Mouse (Mus musculus) layer of hippocampus, postnatal 36 days (tissue): ENCODE results near the gene Apba2. TPM values are rescaled to one million over a fixed set of nuclear protein-coding genes. Genes with fewer than 3 reads are reported as not detected.

Source experiments
- DNase-seq, 2 experiments: peaks; one replicate each; pipeline ENCODE4 v3.0.0; 2022
- total RNA-seq, 2 experiments: library from RNA; stranded (reverse); gene quantifications; 2 replicates each; pipeline ENCODE4 v1.2.3; 2021

Gene Apba2
- total RNA-seq, 2 experiments from 2014 or later, result 258 to 259 TPM

GRCm38 (mm10) chr7:64531297-64531696, 29.8 kb downstream of the Apba2 start:
- DNase-seq, result no peak

- DNase-seq, result no peak
These were observed 31.9 kb downstream of the Apba2 start for GRCm38 (mm10) chr7:64533374-64533773.

DNA sequence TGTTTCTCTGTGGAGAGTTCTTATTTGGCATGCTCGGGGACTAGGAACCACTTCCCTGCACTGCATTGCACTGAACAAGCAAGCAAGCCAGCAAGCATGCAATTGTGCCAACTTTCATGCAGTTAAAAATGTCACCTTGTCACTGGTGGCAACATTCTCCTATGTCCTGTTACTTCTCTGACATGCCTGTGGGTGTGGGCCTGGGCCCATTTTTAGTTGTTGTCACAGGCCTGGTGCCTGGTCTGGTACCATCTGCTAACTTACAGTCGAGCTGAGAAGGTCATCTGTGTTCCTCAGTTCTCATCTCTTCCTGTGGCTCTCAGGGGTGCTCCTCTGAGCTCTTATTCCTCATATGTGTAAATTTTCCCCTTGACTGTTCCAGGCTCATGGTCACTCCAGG, 33.8 kb downstream of the Apba2 start:
- no peak for DNase-seq

DNA sequence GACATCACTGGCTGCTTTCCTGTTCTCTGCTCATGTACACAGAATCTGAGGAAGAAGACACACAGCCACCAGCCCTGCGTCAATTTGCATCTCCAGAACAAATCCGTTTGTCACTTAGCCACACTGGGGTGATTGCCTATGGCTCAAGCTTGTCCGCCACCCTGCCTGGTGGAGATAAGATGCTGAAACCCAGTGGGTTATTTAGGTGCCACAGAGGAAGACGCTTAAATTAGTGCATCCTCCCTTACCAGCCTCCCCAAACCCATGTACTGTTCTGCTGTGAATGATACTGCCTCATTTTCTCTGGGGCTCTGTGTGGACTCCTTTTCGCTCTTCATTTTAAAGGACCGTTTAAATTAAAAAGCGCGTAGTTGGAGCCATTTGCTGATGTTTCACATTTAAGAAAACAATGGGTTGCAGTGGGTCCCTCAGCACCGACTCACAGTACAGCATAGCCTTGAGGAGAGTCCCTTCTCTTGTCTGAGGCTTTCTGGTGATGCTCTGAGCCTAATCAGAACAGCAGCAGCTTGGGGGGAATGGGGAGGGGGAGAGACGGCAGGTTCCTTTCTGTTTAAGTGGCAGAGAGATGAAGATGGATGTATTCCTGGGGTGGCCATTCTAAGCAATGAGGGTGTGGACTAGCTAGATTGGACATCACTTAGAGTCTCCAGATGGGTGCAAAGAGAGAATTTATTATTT, 38.1 kb downstream of the Apba2 start:
- no peak for DNase-seq

GRCm38 (mm10) chr7:64546801-64547200, 45.3 kb downstream of the Apba2 start:
- no peak for DNase-seq

GRCm38 (mm10) chr7:64550856-64551255, 49.4 kb downstream of the Apba2 start:
- no peak for DNase-seq

DNA sequence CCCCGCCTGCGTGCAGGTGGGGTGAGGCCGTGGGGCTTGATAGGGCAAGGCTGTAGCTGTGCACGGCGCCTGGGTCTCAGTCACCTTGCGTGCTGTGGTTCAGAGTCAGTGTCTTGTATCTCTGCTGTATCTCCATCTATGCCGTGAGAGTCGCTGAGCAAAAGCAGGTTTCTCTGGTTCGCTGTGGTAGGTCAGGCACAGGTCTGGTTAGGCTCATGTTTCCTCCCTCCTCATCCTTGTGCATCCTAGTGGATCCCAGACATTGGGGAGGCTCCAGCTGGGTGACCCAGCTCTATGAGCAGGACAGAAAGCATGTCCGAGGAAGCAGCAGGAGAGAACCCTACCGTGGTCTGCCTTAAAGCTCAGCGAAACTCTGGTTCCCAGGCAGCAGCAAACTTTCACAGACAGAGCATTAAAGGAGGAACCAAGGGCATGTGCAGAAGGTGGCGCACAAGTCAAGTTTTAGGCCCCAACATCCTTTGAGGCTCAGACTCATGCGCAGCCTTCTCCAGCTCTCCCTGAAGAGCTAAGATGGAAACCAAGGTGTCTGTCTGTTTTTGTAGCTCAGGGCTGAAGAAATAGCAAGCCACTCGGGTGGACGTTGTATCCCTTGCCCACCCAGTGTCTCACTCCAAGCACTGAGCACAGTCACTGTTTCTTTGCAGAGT, 51.2 kb downstream of the Apba2 start:
- DNase-seq, result no peak

DNA sequence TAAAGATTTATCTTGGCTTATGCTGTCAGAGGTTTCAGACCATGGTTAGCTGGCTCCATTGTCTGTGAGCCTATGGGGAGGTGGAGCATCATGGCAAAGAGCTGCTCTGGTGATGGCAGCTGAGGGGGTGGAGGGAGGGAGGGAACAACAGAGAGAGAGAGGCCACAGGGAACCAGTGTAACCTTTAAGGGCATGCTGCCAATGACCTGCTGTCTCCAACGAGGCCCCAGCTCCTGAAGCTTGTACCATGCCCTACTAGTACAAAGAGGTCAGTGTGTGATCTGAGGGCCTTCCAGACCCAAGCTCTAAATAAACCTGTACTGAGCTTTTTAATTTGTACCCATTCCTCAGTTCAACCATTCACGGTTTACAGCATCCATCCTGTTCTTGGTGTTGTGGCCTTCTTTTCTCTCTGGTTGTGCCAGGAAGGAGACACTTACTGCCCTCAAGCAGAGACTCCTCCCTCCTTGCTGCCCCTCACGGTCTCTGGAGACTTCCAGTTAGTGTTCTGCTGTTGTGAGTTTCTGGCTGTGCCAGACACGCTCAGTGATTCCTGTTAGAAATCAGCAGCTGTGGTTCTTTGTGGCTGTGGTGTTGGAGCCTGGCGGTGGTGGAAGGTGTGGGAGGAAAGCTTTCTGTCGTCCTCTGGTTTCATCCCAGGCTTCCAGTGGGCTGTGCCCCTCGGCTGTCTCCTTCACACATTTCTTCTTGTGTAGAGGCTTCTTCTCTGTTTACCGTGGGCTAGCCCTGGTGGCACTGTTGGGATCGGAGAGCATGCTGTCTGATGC, 60.4 kb downstream of the Apba2 start:
- DNase-seq, result no peak

- DNase-seq, result no peak
These were observed 63.5 kb downstream of the Apba2 start for GRCm38 (mm10) chr7:64564891-64565571.

- no peak for DNase-seq
These were observed 65.1 kb downstream of the Apba2 start for GRCm38 (mm10) chr7:64566371-64567243.

GRCm38 (mm10) chr7:64568722-64569121, 67.2 kb downstream of the Apba2 start:
- no peak for DNase-seq

- no peak for DNase-seq
These were observed 68.2 kb downstream of the Apba2 start for GRCm38 (mm10) chr7:64569676-64570075.

DNA sequence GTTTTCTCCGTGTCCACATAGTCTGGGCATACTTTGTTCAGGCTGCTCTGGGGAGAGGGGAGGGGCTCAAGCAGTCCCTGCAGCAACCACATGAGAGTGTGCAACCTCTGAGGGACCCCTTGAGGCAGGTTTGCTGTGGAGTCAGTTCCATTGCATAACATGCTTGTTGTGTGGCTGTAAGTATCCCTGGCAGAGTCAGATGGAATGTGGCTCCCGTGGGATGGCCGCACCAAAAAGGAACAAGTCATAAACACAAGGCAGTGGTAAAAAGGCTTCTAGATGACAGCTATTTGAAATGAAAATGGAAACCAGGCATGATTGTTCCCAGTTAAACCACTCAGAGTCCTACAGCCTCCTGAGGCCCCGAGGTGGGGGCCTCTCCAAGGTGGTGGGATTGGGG, 69.4 kb downstream of the Apba2 start:
- no peak for DNase-seq

- peak in 1 of 2 experiments; percentile 45 for DNase-seq
These were observed 72.6 kb downstream of the Apba2 start for GRCm38 (mm10) chr7:64574144-64574543.

DNA sequence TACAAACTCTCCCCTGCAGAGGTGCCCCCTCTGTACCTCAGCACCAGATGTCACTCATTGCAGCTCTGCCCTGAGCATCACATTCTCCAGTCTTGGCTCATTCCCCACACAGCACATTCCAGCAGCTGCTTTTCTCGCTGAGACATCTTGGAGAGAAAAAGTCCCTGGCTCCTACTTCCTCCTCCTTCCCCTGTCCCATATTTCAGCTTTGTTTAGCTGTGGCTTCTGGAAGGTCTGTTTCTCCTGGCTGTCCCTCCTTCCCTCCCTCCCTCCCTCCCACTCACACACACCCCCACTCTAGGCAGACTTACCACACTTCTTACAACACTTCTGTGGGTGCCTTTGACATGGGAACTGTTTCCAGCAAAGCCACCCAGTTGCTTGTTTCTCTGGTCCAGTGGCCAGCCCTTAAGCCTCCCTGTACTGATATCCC, 75.0 kb downstream of the Apba2 start:
- DNase-seq, result no peak

- no peak for DNase-seq
These were observed 76.7 kb downstream of the Apba2 start for GRCm38 (mm10) chr7:64578176-64578575.

- DNase-seq, result no peak
These were observed 78.4 kb downstream of the Apba2 start for GRCm38 (mm10) chr7:64579887-64580286.

DNA sequence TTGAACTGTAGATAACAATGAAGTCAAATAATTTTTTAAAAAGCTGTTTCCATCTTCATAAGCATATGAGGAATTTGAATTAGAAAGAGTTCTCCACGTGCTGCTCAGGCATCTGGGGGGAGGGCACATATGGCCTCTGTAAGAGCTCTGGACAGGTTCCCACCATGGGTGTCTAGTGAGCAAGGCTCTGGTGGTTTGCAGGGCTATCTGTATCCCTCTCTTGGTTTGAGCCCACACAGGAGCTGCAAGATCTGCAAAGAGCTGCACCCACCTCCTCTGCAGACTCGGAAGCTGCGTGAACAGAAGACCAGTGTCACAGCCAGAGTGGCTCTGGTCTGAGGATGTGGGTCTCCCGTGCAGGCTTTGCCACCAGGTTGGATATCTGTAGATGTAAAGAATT, 78.8 kb downstream of the Apba2 start:
- no peak for DNase-seq

GRCm38 (mm10) chr7:64582358-64582757, 80.9 kb downstream of the Apba2 start:
- no peak for DNase-seq

GRCm38 (mm10) chr7:64583670-64584121, 82.2 kb downstream of the Apba2 start:
- no peak for DNase-seq

DNA sequence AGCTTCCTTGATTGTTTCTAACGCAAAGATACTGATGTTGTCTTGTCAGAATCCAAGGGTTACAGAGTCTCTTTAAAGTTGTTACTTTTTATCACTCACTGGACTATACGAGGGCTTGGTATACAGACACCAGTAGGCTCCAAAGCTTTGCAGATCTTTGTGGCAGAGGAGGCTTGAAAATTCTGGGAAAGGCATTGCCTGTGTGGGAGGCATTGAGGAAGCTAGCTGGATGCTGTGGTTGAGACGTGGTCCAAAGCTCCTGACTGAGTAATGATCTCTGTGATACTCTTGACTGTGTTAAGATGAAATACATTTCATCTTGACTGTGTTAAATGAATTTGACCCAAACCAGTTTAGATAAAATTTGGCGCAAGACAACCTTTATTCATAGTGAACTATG, 84.6 kb downstream of the Apba2 start:
- no peak for DNase-seq

GRCm38 (mm10) chr7:64586571-64586970, 85.1 kb downstream of the Apba2 start:
- DNase-seq, result no peak
